Mouse (Mus musculus) limb, embryonic 13.5 days (tissue): Measurements from ENCODE around the gene Spen. TPM values are rescaled to one million over a fixed set of nuclear protein-coding genes. Genes with fewer than 3 reads are reported as not detected.
A peak's percentile ranks its signal among the peaks of the same experiment; 100 is the strongest.

Source experiments
- ATAC-seq: fragments of 200-750 bp; cut with Nextera tagmentation; 2 replicates; pipeline ENCODE4 v1.8.0; 2017; ENCODE audit warnings: low read depth, moderate number of reproducible peaks, moderate TSS enrichment; ENCODE audit not compliant: low FRiP score
- H3K27ac ChIP-seq: fragments of 300-500 bp; sonication (generic); 2 replicates; pipeline ENCODE4 v1.5.1; 2015; ENCODE audit warnings: inconsistent platforms, mild to moderate bottlenecking, moderate library complexity
- H3K27me3 ChIP-seq: fragments of 300-500 bp; sonication (generic); 2 replicates; pipeline ENCODE4 v1.6.1; 2015; ENCODE audit warnings: mild to moderate bottlenecking, inconsistent platforms
- H3K36me3 ChIP-seq: fragments of 300-500 bp; sonication (generic); 2 replicates; pipeline ENCODE4 v1.6.1; 2015; ENCODE audit warnings: inconsistent platforms, mild to moderate bottlenecking, moderate library complexity
- H3K4me1 ChIP-seq: fragments of 300-500 bp; sonication (generic); 2 replicates; pipeline ENCODE4 v1.6.1; 2015; ENCODE audit warnings: inconsistent platforms
- H3K4me2 ChIP-seq: fragments of 300-500 bp; sonication (generic); replicated peaks from 2 replicates; pipeline ENCODE4 v1.6.1; 2015; ENCODE audit warnings: inconsistent platforms, mild to moderate bottlenecking, moderate library complexity
- H3K4me3 ChIP-seq: fragments of 300-500 bp; sonication (generic); 2 replicates; pipeline ENCODE4 v1.5.1; 2015; ENCODE audit warnings: moderate library complexity, mild to moderate bottlenecking, inconsistent platforms
- H3K9ac ChIP-seq: fragments of 300-500 bp; sonication (generic); 2 replicates; pipeline ENCODE4 v1.6.1; 2015; ENCODE audit warnings: mild to moderate bottlenecking, inconsistent platforms
- H3K9me3 ChIP-seq: fragments of 300-500 bp; sonication (generic); 2 replicates; pipeline ENCODE4 v1.6.1; 2016; ENCODE audit warnings: inconsistent platforms
- WGBS: fragments of 180-500 bp; shearing (Covaris S2); methylation state at CpG from one replicate; pipeline ENCODE4 v1.1.7; 2015; 5-methylcytosine and 5-hydroxymethylcytosine counted together
- polyA plus RNA-seq: library from polyadenylated mRNA; unstranded; fragments of >200 nt; fragmentation: Nextera tagmentation; extraction: Ambion mirVana; gene quantifications from 2 replicates; pipeline ENCODE4 v1.2.1, GENCODE M21; 2015

Gene Spen
- polyA plus RNA-seq, 1 experiment from 2014 or later: 10.8 TPM

DNA sequence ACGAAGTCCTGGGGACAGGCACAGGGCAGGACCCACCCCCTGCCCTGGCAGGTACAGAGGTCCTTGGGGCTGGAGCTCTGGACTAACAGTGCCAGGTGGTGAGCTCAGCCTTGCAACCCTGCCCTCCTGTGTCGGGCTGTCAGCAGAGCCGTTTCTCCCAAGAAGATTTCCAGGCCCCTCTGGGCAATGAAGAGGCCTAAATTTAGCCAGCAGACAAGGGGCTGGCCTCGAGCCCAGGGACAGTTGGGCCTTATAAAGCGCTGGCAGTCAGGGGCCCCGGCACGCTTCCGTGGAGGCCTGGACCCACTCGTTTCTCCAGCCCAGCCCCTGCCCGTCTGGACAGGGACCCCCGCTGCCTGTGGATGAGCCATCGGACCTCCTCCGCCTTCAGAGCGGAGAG lies 117.0 kb downstream of the Spen start:
- Histone ChIP-seq H3K36me3 (no peaks in the 10 kb centered on the region), H3K4me3 (no peak overlapping the region), H3K27me3 (peaks cover 31% of the 10 kb centered on the region), H3K4me1 (peaks cover 35% of the 10 kb centered on the region), H3K27ac (no peak overlapping the region), H3K4me2 (no peak overlapping the region), H3K9me3 (0 out of 2 replicates have a peak, but pooled peaks cover under 1% of the 10 kb centered on the region), H3K9ac (peak overlapping the region; percentile 51)
- no peak for ATAC-seq
- 55% methylated on average over 14 of the region's 14 CpGs for WGBS

DNA sequence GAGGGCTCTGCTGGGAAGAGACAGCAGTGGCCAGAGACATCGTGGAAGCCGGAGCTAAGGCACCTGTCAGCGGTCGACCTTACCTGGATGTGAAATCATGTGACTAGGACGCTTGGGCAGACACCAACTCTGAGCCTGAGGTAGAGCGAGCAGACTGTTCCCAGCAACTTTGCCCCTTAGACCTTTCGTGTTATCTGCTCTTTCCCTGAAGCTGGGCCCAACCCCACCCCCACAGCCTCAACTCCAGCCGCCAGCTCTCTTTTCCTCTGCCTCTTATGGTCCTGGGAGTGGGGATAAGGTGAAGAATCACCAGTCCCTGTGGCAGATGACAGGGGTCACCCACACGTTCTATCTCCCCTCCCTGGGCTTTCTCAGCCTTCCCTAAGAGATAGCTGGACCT lies 117.5 kb downstream of the Spen start:
- WGBS: 35% methylated on average over 9 of the region's 9 CpGs
- Histone ChIP-seq H3K4me1 (peaks cover 30% of the 10 kb centered on the region), H3K9me3 (0 out of 2 replicates have a peak, but pooled peaks cover 2% of the 10 kb centered on the region), H3K4me2 (no peak overlapping the region), H3K27ac (no peak overlapping the region), H3K36me3 (no peaks in the 10 kb centered on the region), H3K27me3 (peaks cover 28% of the 10 kb centered on the region), H3K4me3 (no peak overlapping the region), H3K9ac (peak overlapping the region; percentile 51; the same call in 1 of the 2 replicates)
- no peak for ATAC-seq

DNA sequence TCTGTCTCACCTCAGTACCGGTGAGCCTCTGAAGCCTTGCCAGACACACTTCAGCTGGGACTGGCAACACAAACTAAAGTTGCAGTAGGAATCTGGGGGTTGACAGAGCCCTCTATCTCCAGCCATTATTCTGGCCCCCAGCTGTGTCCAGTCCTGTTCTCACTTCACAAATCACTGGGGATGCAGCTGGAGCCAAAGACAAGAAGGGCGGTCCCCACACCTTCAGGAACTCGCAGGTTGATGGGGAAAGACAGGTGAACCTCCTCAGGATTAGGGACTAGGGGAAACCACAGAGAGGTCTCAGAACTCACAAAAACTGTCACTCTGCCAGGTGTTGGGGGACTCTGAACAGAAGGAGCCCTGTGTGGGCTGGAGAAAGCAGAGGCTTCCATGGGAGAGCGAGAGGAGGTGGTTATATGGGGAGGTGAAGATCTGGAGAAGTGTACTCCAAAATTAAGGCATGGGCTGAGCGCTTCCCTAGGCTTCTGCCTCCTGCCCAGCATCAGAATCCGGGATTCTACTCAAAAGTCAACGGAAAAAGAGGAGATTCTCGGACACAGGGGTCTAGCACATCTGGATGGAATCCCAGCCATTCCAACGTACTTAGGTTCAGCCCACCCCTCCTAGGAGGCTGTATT lies 118.1 kb downstream of the Spen start, which contains the start of gene Hspb7:
TSS of gene Hspb7 (plus strand) at position 588 of the 638 bp plus-strand sequence.
- whole genome bisulfite sequencing: 42% methylated on average over 9 of the region's 9 CpGs

GRCm38 (mm10) chr4:141419398-141420191 lies 118.8 kb downstream of the Spen start:
- no peak for ATAC-seq

More for the DNA sequence above, 118.1 kb downstream of the Spen start, which contains the start of gene Hspb7:
- H3K36me3 ChIP-seq: no peaks in the 10 kb centered on the region
- no peak within 1 kb of the TSS for H3K4me3 ChIP-seq
- H3K9me3 ChIP-seq: 0 out of 2 replicates have a peak, but pooled peaks cover 2% of the 10 kb centered on the region
- H3K27me3 ChIP-seq: peaks cover 28% of the 10 kb centered on the region
- peak within 1 kb of the TSS; percentile 51 for H3K9ac ChIP-seq
- H3K4me1 ChIP-seq: peaks cover 27% of the 10 kb centered on the region
- H3K27ac ChIP-seq: no peak within 1 kb of the TSS
- no peak for ATAC-seq
- H3K4me2 ChIP-seq: no peak within 1 kb of the TSS

More at GRCm38 (mm10) chr4:141419398-141420191, 118.8 kb downstream of the Spen start:
- 0 out of 2 replicates have a peak, but pooled peaks cover 2% of the 10 kb centered on the region for H3K9me3 ChIP-seq
- H3K4me3 ChIP-seq: no peak overlapping the region
- peaks cover 24% of the 10 kb centered on the region for H3K4me1 ChIP-seq
- no peak overlapping the region for H3K27ac ChIP-seq
- no peak overlapping the region for H3K4me2 ChIP-seq
- no peaks in the 10 kb centered on the region for H3K36me3 ChIP-seq
- peaks cover 23% of the 10 kb centered on the region for H3K27me3 ChIP-seq
- 59% methylated on average over 27 of the region's 27 CpGs for WGBS
- peak overlapping the region; percentile 35; the same call in 1 of the 2 replicates for H3K9ac ChIP-seq

Other genes with a start within 250 kb of the Spen start
- gene Epha2, start 237.4 kb downstream of the Spen start, polyA plus RNA-seq: 2.6 and 3.9 TPM in 2 replicates
- 0.65 and 0.91 TPM in 2 replicates for gene Fam131c, start 170.4 kb downstream of the Spen start, polyA plus RNA-seq
- 0.23 and 0.36 TPM in 2 replicates for gene Clcnka, start 139.9 kb downstream of the Spen start, polyA plus RNA-seq
- not detected in 2 replicates for gene Clcnkb, start 122.6 kb downstream of the Spen start, polyA plus RNA-seq
- 0.06 and 0.10 TPM in 2 replicates for gene Hspb7, start 117.8 kb downstream of the Spen start, polyA plus RNA-seq
- not detected in 2 replicates for gene Srarp, start 102.5 kb downstream of the Spen start, polyA plus RNA-seq
- 48.6 and 48.7 TPM in 2 replicates for gene Zbtb17, start 93.9 kb downstream of the Spen start, polyA plus RNA-seq
- gene Fblim1, start 67.5 kb upstream of the Spen start, polyA plus RNA-seq: 62.4 and 67.7 TPM in 2 replicates
- 0.38 and 0.66 TPM in 2 replicates for gene Tmem82, start 80.0 kb upstream of the Spen start, polyA plus RNA-seq
- gene Slc25a34, start 85.2 kb upstream of the Spen start, polyA plus RNA-seq: not detected in 2 replicates
- 7.9 and 8.7 TPM in 2 replicates for gene Plekhm2, start 126.3 kb upstream of the Spen start, polyA plus RNA-seq
- 1.3 TPM in 1 of 2 replicates, not detected in the other for gene Rsc1a1, start 147.0 kb upstream of the Spen start, polyA plus RNA-seq
- 21.8 and 23.4 TPM in 2 replicates for gene Ddi2, start 184.8 kb upstream of the Spen start, polyA plus RNA-seq
- 0.13 TPM in 1 of 2 replicates, not detected in the other for gene Agmat, start 208.1 kb upstream of the Spen start, polyA plus RNA-seq